Mouse (Mus musculus) cortical plate, adult 2 months (tissue): ENCODE results near the gene Hist1h2an. TPM values are rescaled to one million over a fixed set of nuclear protein-coding genes. Genes with fewer than 3 reads are reported as not detected.
A peak's percentile ranks its signal among the peaks of the same experiment; 100 is the strongest.
"Not testable (repeated sequence)": the region's sequence is repeated elsewhere in the genome, so short reads cannot be mapped to it uniquely, and the experiment has no call there.

ENCODE experiments used
- H3K27ac ChIP-seq: fragments of 200-500 bp; 2 replicates; pipeline ENCODE4 v1.5.1; 2012; ENCODE audit warnings: low read length, control low read depth, inconsistent platforms; ENCODE audit not compliant: insufficient read depth
- H3K4me1 ChIP-seq: fragments of 200-500 bp; 2 replicates; pipeline ENCODE4 v1.6.1; 2011; ENCODE audit warnings: low read length; ENCODE audit not compliant: control insufficient read depth, insufficient read depth
- H3K4me3 ChIP-seq: fragments of 200-500 bp; 2 replicates; pipeline ENCODE4 v1.5.1; 2011; ENCODE audit warnings: mild to moderate bottlenecking, low read length, control low read depth; ENCODE audit not compliant: insufficient read depth
- CTCF ChIP-seq: fragments of 200-500 bp; IDR thresholded peaks from 2 replicates; pipeline ENCODE4 v1.5.1; 2011; ENCODE audit warnings: mild to moderate bottlenecking, control low read depth, low read length; ENCODE audit not compliant: insufficient read depth; ENCODE audit errors: extremely low read depth
- POLR2A ChIP-seq: fragments of 200-500 bp; IDR thresholded peaks from 2 replicates; pipeline ENCODE4 v1.6.1; 2011; ENCODE audit warnings: mild to moderate bottlenecking, low read length, control low read depth; ENCODE audit not compliant: insufficient read depth; ENCODE audit errors: extremely low read depth
- polyA plus RNA-seq: library from polyadenylated mRNA; depleted of rRNA; stranded (reverse); fragments of >200 nt; gene quantifications from 2 replicates; pipeline ENCODE4 v1.2.3, GENCODE M21; 2012; rRNA removed

Hist1h2an gene
- polyA plus RNA-seq, 1 experiment: not detected

GRCm38 (mm10) chr13:21752356-21752755 is 34.7 kb downstream of the Hist1h2an start:
- no peak overlapping the region for H3K4me3 ChIP-seq

GRCm38 (mm10) chr13:21751827-21752226 is 35.2 kb downstream of the Hist1h2an start:
- peaks cover 2% of the 10 kb centered on the region; the same call in 1 of the 2 replicates for H3K4me1 ChIP-seq
- H3K27ac ChIP-seq: no peak overlapping the region
- H3K4me3 ChIP-seq: no peak overlapping the region
- no peak for TF ChIP-seq POLR2A
- TF ChIP-seq CTCF: no peak

More at GRCm38 (mm10) chr13:21752356-21752755, 34.7 kb downstream of the Hist1h2an start:
- peaks cover 2% of the 10 kb centered on the region; the same call in 1 of the 2 replicates for H3K4me1 ChIP-seq
- H3K27ac ChIP-seq: no peak overlapping the region
- no peak for TF ChIP-seq POLR2A
- no peak for TF ChIP-seq CTCF

GRCm38 (mm10) chr13:21751417-21751816 is 35.6 kb downstream of the Hist1h2an start:
- TF ChIP-seq POLR2A (no peak), CTCF (no peak)

GRCm38 (mm10) chr13:21750159-21751017 is 36.6 kb downstream of the Hist1h2an start, which contains the start of gene Hist1h4k:
Gene Hist1h4k (minus strand): TSS chr13:21750505.
- TF ChIP-seq POLR2A: peak; percentile 90
- H3K27ac ChIP-seq, H3K4me1 ChIP-seq: not testable (repeated sequence)
- peak within 1 kb of the TSS; percentile 58 for H3K4me3 ChIP-seq

More at GRCm38 (mm10) chr13:21751417-21751816, 35.6 kb downstream of the Hist1h2an start:
- no peak overlapping the region for H3K27ac ChIP-seq
- peaks cover 2% of the 10 kb centered on the region; the same call in 1 of the 2 replicates for H3K4me1 ChIP-seq
- no peak overlapping the region for H3K4me3 ChIP-seq

GRCm38 (mm10) chr13:21749387-21750158 is 37.4 kb downstream of the Hist1h2an start:
- Histone ChIP-seq H3K4me3 (peak overlapping the region; percentile 58), H3K4me1 (peaks cover 2% of the 10 kb centered on the region; the same call in 1 of the 2 replicates), H3K27ac (no peak overlapping the region)
- TF ChIP-seq POLR2A: no peak
- no peak for TF ChIP-seq CTCF

- TF ChIP-seq CTCF (no peak), POLR2A (no peak)
- Histone ChIP-seq H3K27ac (no peak overlapping the region), H3K4me1 (peaks cover 2% of the 10 kb centered on the region; the same call in 1 of the 2 replicates), H3K4me3 (no peak overlapping the region)
These were observed 42.0 kb downstream of the Hist1h2an start for GRCm38 (mm10) chr13:21745006-21745405.

Other genes with a start within 250 kb of the Hist1h2an start
- gene Olfr1366, start 244.4 kb downstream of the Hist1h2an start, polyA plus RNA-seq: not detected in 2 replicates
- gene Olfr1535, start 227.3 kb downstream of the Hist1h2an start, polyA plus RNA-seq: not detected in 2 replicates
- gene Olfr1364, start 205.5 kb downstream of the Hist1h2an start, polyA plus RNA-seq: not detected in 2 replicates
- not detected in 2 replicates for gene Olfr1362, start 173.2 kb downstream of the Hist1h2an start, polyA plus RNA-seq
- 0.06 TPM in 1 of 2 replicates, not detected in the other for gene Olfr11, start 144.7 kb downstream of the Hist1h2an start, polyA plus RNA-seq
- gene Olfr1361, start 123.8 kb downstream of the Hist1h2an start, polyA plus RNA-seq: not detected in 2 replicates
- gene Olfr1360, start 109.8 kb downstream of the Hist1h2an start, polyA plus RNA-seq: not detected in 2 replicates
- not detected in 2 replicates for gene Olfr1359, start 89.1 kb downstream of the Hist1h2an start, polyA plus RNA-seq
- gene Hist1h2bl, start 71.1 kb downstream of the Hist1h2an start, polyA plus RNA-seq: 1.2 TPM in 1 of 2 replicates, not detected in the other
- gene Hist1h2ai, start 70.8 kb downstream of the Hist1h2an start, polyA plus RNA-seq: 1.5 and 1.7 TPM in 2 replicates
- gene Hist1h3h, start 69.6 kb downstream of the Hist1h2an start, polyA plus RNA-seq: 0.91 and 3.1 TPM in 2 replicates
- gene Hist1h2bm, start 65.2 kb downstream of the Hist1h2an start, polyA plus RNA-seq: 0.77 TPM in 1 of 2 replicates, not detected in the other
- 2.3 and 2.4 TPM in 2 replicates for gene Hist1h4j, start 52.2 kb downstream of the Hist1h2an start, polyA plus RNA-seq
- gene Hist1h4k, start 36.7 kb downstream of the Hist1h2an start, polyA plus RNA-seq: 11.0 and 14.4 TPM in 2 replicates
- gene Hist1h2ak, start 33.4 kb downstream of the Hist1h2an start, polyA plus RNA-seq: 0.70 and 1.7 TPM in 2 replicates
- gene Hist1h2bn, start 33.1 kb downstream of the Hist1h2an start, polyA plus RNA-seq: 2.0 and 2.7 TPM in 2 replicates
- 0.21 and 0.25 TPM in 2 replicates for gene Hist1h1b, start 6.6 kb downstream of the Hist1h2an start, polyA plus RNA-seq
- 1.3 and 3.1 TPM in 2 replicates for gene Hist1h3i, start 3.8 kb downstream of the Hist1h2an start, polyA plus RNA-seq
- 0.26 and 0.63 TPM in 2 replicates for gene Hist1h2bp, start 243 bp upstream of the Hist1h2an start, polyA plus RNA-seq
- gene Hist1h2bq, start 23.0 kb upstream of the Hist1h2an start, polyA plus RNA-seq: 1.2 and 1.7 TPM in 2 replicates
- gene Hist1h2ao, start 23.2 kb upstream of the Hist1h2an start, polyA plus RNA-seq: not detected in 2 replicates
- not detected in 2 replicates for gene Hist1h4m, start 24.5 kb upstream of the Hist1h2an start, polyA plus RNA-seq
- 11.0 and 23.0 TPM in 2 replicates for gene Hist1h4n, start 45.0 kb upstream of the Hist1h2an start, polyA plus RNA-seq
- 2.4 and 3.5 TPM in 2 replicates for gene Hist1h2ap, start 46.3 kb upstream of the Hist1h2an start, polyA plus RNA-seq
- 0.34 and 0.92 TPM in 2 replicates for gene Hist1h2br, start 46.5 kb upstream of the Hist1h2an start, polyA plus RNA-seq
- gene Zfp184, start 157.9 kb upstream of the Hist1h2an start, polyA plus RNA-seq: 2.2 and 2.3 TPM in 2 replicates
- 0.04 TPM in 1 of 2 replicates, not detected in the other for gene Pom121l2, start 194.0 kb upstream of the Hist1h2an start, polyA plus RNA-seq
- gene Prss16, start 222.5 kb upstream of the Hist1h2an start, polyA plus RNA-seq: 1.9 and 2.5 TPM in 2 replicates
- 0.75 TPM in 1 of 2 replicates, not detected in the other for gene Hist1h2ah, start 248.3 kb upstream of the Hist1h2an start, polyA plus RNA-seq
- gene Hist1h2bk, start 248.7 kb upstream of the Hist1h2an start, polyA plus RNA-seq: 0.50 and 0.64 TPM in 2 replicates